Mouse (Mus musculus) frontal cortex, postnatal 25 days (tissue): ENCODE results near the gene Zfp335.
"Not testable (repeated sequence)": the region's sequence is repeated elsewhere in the genome, so short reads cannot be mapped to it uniquely, and the experiment has no call there.

Experiments
- DNase-seq, 2 experiments: peaks; one replicate each; pipeline ENCODE4 v3.0.0; 2022; ENCODE audit warnings: low spot score in 2 of 2

Gene Zfp335

DNA sequence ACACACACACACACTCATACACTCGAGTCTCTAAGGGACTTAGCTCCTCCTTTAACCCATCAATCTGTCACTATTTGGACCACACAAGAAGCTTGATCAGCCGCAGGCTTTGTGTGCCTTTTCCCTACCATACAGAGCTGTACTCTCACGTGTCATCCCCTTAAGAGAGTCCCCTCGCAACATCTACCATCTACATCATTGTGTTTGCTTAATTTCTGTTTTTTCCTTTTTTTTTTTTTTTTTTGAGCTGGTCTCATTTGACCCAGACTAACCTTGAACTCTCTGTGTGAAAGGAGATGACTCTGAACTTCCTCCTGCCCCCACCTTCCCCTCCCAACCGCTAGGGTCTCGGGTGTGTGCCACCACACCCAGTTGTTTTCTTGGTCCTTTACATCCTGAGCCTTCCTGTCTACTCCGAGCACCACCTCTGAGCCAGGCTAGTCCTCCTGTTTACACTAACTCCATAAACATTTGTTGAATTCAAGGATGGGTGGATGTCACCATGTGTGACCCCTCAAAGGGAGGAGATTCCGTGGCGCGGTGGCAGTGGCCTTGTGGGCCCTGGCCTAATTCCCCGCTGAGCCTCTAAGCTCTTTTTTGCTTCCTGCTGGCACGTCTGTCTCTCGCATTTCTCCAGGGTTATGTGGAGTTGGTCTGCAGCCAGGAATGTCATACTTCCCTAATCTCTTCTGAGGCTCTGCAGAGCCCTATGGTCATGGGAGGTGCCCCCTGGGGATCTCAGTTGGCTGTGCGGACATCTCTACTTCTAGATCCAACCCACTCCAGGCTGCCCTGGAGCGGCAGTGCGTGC, 44.6 kb downstream of the Zfp335 start:
- no peak for DNase-seq

DNA sequence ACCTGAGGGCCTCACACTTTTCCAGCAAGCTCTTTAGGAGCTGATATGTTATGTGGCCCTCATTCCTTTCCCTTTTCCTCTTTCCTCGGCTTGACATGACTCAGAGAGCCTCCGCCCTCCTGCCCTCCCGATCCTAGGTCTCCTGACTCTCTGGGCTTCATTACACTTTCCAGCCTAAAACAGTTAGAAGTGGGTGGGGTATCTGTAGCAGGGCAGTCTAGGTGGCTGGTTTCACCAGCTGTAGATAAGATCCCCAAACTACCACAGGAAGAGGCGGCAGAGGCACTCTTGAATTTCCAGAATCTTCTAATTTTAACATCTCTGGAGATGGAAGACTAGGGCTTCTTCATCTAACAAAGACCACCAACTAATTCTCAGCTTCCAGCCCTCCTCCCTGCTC, 47.0 kb downstream of the Zfp335 start:
- DNase-seq: no peak

DNA sequence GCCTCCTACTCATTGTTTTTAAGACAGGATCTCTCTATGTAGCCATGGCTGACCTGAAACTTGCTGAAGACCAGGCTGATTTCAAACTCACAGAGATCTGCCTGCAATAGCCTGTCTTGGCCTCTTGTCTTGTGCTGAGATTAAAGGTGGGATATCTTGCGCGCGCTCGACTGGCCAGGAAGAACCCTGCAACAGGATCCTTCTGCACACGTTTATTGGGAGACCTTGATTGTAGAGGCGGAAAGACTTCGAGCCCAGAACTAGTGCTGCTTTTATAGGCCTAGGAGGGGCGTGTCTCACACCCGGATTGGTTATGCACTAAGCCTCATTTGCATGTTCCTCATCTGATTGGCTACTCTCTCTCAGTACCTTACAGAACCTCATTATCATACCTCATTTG, 48.1 kb downstream of the Zfp335 start:
- not testable (repeated sequence) for DNase-seq

DNA sequence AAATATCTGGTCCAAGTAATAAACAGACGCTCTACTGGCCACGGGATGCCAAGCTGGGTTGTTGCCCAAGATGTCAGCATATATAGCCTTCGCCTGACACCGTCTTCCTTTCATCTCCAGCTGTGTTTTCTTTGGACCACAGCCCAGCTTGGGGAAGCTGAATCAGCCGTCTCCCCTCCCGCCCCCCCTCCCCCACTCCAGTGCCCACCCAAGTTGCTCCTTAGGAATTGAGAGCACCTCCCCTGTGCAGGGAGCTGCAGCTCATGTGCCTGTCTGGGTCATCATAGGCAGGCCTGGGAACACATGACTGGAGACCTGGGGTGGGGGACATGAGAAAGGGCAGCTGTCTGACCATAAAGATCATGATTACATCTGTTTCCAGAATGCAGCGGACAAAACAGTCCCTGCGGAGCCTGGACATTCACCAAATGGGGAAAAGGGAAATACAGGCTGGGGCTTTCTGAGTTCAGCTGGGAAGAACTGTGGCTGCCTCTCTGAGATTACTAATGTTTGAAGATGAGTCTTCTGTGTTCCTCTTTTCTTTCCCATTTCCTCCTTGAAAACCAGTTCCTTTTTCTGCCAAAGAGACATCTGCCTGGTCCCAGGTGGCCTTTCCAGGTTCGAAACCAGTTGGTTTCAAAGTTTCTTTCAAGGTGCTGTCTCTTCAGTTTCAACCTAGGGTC, 49.2 kb downstream of the Zfp335 start:
- DNase-seq: no peak

DNA sequence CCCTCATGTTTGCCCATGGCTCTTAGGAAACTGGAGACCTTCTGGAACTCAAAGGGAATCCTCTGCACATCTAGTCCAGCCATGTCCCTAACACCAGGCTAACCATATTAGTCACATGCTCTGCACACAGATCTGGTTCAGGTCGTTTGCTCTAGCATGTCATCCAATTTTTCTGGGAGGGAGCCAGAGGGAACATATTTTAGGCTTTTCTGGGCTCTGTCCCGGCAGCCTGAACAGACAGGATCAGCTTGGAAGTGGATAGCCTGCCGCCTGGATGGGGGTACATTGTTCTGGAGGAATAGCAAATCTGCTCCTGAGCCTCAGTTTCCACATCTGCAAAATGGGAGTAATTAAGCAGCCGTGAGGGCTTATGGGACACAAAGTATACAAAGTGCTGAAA, 50.5 kb downstream of the Zfp335 start:
- no peak for DNase-seq

DNA sequence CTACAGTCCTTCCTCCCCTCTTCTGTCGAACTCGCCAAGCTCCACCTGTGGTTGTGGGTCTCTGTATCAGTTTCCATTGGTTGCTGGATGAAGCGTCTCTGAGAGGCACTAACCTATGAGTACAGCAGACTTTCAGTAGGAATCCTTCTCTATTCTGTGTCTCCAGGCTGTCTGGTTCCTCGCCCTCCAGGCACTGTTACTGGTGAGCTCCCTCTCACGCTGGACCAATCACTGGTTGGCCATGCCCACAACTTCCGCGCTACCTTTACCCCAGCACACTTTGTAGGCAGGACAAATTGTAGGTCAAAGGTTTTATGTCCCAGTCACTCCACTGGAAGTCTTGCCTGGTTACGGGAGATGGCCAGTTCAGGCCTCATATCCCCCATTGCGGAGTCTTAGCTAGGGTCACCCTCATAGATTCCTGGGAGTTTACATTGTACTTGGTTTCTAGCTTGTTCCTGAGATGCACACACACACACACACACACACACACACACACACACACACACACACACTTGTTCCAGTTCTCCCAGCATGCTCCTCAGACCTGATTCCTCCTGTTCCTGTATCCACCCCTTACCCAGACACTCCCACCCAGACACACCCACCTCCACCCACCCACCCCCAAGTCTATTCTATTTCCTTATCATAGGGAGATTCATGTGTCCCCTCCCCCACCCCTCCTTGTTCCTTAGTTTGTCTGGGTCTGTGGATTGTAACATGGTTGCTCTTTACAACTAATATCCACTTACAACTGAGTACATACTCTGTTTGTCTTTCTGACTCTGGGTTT, 51.7 kb downstream of the Zfp335 start:
- DNase-seq: no peak

DNA sequence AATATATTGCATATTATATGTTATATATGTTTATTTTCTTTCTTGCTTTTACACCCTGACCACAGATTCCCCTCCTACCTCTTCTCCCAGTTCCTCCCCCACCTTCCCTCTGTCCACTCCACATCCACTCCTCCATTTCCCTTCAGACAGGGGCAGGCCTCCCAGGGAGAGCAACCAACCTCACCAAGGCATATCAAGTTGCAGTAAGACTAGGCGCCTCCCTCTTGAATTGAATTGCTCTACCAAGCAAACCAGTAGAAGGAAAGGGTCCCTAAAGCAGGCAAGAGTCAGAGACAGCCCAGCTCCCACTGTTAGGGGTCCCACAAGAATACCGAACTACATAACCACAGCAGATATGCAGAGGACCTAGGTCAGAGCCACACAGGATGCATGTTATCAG, 52.4 kb downstream of the Zfp335 start:
- DNase-seq: no peak

DNA sequence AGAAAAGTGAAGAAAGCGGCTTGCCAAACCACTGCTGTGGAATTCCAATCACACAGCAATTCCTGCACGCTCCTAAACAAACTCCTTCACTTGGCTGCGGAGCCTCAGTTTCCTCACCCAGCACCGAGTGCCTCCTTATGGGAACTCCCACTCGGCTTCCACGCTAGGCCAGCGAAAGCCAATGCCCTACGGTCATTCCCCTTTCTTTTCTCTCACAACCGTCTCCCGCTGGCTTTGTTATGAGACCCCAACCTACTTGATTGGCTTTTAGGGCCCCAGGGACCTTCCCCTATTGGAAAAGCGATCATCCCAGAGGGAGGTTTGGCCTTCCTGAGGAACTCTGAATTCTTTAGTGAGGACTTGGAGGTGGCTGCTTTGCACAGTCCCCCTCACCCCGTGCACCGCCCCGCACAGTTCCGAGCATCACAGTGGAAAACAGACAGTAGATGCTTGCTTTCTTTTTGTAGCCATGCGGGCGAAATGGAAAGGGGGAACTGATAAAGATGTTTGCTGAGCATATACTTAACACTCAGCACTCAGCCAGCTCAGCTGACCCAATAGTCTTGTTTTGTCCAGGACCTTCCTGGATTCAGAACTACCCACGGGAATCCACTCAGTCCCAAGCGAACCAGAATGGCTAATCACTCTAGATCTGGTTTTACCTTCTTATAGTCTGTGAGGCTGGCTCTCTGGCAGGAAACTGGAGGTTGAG, 53.6 kb downstream of the Zfp335 start:
- no peak for DNase-seq

DNA sequence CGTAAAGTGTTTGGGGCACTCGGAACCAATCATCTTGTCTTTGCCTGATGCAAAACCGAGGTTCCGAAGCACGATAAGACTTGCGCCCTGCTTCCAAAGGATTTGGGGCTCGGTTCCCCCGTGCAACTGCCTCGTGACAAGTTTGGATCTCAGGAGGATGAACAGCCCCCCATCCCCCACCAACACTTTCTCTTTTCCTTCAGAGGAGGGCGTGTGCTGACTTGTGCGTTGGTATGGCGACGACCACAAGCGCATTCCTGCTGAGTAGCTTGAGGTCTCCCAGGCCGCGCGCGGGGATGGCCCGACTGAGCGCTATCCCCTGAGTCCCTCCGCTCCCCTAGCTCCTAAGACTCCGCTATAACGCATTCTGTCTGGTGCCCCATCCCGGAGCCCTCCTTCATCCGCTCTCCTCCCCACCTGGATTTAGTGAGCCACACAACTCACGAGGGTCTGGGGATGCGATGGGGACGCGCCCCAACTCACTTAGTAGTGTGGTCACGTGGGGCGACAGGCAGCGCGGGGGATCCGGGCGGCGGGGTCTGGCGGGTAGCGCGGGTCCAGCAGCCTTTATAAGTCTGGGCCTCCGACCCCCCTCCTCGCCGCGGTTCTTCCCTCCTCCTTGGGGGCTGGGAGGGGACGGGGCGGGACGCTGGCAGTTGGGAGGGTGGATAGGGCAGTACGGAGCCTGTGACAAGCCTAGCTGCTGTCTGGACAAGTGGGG, 54.3 kb downstream of the Zfp335 start, which contains the start of gene Pltp:
Gene Pltp (minus strand): TSS at position 611 of the 721 bp plus-strand sequence.
- DNase-seq: no peak

DNA sequence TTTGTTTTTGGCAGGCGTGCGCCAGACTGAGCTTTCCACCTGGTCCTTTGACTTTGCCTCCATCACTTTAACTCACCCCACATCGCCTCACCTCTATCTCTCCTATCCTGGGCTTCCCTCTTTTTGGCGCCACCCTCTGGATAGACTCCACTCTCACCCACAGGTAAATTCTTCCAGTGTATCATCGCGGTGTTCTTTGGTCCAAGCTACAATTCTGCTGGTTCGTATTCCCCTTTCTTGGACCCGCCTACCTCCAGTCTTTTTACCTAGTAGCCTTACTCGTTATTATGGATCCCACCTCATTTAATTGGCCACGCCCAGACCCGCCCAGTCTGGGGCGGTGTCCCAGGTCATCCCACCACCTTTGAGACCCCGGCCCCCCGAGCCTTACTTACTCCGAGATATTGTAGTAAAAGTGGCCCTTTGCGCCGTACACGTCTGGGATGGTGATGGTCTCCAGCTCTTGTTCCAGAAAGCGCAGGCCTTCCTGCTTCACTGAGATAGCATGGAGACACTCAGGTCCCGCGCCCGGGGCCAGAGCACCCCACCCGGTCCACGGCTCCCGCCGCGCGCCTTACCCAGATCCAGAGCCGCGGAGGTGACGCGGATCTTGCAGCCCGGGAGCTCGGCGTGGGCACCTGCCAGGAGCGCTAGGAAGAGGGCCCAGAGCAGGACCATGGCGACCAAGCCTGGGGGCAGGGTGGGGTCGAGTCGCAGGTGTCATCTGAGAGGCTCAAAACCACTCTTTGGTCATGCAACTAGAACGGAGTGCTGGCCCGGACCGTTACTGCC, 55.1 kb downstream of the Zfp335 start:
- DNase-seq: no peak

DNA sequence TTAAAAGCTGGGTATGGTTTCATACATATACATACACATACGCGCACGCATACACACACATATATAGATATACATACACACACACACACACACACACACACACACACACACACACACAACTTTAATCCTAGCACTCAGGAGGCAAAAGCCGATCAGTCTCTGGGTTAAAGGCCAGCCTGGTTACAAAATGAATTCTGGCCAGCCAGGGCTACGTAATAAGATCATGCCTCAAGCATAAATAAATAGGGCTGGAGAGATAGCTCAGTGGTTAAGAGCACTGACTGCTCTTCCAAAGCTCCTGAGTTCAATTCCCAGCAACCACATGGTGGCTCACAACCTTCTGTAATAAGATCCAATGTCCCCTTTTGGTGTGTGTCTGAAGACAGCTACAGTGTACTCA, 56.0 kb downstream of the Zfp335 start:
- DNase-seq: not testable (repeated sequence)

DNA sequence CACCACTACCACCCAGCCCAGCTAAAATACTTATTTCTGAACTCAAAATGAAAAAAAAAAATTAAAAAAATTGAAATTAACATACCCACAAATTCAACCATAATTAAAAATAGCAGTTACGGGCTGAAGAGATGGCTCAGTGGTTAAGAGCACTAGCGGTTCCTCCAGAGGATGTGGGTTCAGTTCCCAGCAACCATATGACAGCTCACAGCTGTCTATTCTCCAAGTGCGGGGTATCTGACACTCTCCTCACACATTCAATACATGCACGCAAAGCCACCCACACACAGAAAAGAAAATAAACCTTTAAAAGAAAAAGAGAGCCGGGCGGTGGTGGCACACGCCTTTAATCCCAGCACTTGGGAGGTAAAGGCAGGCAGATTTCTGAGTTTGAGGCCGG, 61.5 kb downstream of the Zfp335 start:
- DNase-seq: no peak

DNA sequence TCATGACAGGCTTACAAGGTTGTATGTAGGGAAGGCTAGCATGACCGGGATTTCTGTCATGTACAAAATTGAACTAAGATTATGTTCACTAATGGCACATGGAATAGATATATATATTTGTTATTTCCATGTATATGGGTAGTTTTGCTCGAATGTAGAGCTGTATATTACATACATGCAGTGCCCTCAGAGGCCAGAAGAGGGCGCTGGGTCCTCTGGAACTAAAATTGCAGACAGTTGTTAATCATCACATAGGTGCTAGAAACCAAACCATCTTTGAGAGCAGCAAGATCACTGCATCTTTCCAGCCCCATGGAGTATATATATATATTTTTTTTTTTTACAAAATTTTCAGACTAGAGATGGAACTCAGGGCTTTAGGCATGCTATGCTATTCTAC, 65.8 kb downstream of the Zfp335 start:
- DNase-seq: no peak
